Mouse (Mus musculus) cortical plate, adult 2 months (tissue): ENCODE measurements at regions not wholly inside any gene's neighbourhood (a gene's known extent, or its start where the extent isn't known, plus 50 kb on each side); places are given as distances from the start of the nearest gene placed in this dataset.

Experiments
- CTCF ChIP-seq: fragments of 200-500 bp; IDR thresholded peaks from 2 replicates; pipeline ENCODE4 v1.5.1; 2011; ENCODE audit warnings: mild to moderate bottlenecking, control low read depth, low read length; ENCODE audit not compliant: insufficient read depth; ENCODE audit errors: extremely low read depth
- POLR2A ChIP-seq: fragments of 200-500 bp; IDR thresholded peaks from 2 replicates; pipeline ENCODE4 v1.6.1; 2011; ENCODE audit warnings: mild to moderate bottlenecking, low read length, control low read depth; ENCODE audit not compliant: insufficient read depth; ENCODE audit errors: extremely low read depth

- TF ChIP-seq POLR2A: no peak
- no peak for TF ChIP-seq CTCF
Observed at GRCm38 (mm10) chr15:32048836-32049235, 128.3 kb upstream of the Tas2r119 start.
